Mouse (Mus musculus) kidney, adult 18-20 months (tissue): ENCODE results near the gene Myh3.

Experiments used
- DNase-seq: peaks from one replicate; pipeline ENCODE4 v3.0.0; 2021

Myh3 gene

GRCm38 (mm10) chr11:67145482-67146408 lies 67.6 kb downstream of the Myh3 start:
- no peak for DNase-seq

DNA sequence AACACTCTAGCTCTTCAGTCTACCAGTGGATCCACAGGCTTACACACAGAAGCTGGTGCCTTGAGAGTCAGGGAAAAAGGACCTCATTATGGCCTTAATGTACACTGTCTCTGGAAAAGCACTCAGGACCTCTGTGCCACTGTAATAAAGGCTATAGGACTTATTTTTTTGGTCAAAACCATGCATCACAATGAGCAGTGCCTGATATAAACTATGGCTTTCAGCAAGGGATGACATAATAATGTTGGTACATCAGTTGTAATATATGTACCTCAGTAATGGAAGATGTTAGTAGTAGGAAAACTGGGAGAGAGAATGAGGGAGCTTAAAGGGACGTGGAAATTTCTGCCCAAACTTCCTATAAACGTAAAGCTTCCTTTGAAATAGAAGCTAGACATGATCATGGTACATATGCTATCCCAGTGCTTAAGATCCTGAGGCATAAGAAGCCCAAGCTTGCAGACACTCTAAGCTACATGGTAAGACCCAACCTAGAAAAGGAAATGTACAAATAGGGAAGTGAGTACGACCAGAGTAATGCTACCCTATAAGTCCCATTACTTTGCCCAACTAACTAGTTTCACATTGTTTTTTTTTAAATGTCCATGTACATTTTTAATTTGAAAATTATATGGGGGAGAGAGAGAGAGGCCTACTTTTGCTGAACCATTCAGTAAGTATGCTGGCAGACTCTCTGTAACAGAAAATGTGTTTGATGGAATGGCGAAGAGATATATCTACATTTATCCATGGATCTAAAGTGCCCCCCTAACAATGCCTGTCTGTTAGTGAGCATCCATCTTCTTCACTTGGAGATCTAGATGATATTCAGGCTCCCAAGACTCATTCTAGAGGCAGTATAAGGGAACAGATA lies 68.5 kb downstream of the Myh3 start:
- no peak for DNase-seq

DNA sequence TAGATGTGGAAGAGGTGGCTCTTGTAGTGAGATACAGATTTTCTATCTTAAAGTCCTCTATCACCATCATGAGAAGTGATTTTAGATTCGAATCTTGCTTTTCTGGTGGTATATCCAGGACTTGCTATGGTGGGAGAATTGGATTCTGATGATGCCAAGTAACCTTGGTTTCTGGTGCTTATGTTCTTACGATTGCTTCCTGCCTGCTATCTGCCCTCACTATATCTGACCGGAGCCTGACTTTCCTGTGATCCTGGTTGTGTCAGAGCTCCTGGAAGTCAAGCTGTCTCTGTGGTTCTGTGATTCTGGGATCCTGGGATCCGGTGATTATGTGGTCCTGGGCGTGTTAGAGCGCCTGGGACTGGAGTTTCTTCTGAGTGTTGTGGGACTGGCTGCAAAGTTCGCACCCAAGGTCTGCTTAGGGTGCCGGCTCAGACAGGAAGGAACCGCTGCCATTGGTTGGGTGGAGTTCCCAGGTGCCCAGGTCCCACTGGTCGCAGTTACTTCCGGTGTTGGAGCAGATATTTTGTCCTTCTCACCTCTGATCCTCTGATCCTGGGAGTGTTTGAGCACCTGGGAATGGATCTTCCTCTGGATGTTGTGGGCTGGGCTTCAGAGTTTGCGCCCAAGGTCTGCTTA lies 69.3 kb downstream of the Myh3 start:
- no peak for DNase-seq

GRCm38 (mm10) chr11:67148286-67149012 lies 70.3 kb downstream of the Myh3 start:
- no peak for DNase-seq

- DNase-seq: no peak
Observed at GRCm38 (mm10) chr11:67150237-67150636, 72.1 kb downstream of the Myh3 start.

DNA sequence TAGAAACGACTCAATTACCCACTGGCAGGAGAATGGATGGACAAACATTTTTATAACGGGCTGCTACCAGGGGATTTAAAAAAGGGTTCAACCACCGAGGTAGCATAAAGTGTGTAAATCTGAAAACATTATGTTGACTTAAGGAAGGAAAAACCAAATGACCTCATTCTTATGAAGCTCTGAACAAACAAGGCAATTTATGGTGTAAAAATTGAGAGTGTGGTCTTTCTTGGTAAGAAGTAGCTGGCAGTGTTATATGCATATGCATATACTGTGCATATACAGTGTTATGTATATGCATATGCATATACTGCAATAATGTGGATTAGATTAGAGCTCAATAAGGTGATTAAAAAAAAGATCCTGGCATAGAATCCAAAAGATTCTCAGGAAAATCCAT lies 73.1 kb downstream of the Myh3 start:
- no peak for DNase-seq
